28 mouse cellular contexts compared by ENCODE assay signal in the genomic region with DNA sequence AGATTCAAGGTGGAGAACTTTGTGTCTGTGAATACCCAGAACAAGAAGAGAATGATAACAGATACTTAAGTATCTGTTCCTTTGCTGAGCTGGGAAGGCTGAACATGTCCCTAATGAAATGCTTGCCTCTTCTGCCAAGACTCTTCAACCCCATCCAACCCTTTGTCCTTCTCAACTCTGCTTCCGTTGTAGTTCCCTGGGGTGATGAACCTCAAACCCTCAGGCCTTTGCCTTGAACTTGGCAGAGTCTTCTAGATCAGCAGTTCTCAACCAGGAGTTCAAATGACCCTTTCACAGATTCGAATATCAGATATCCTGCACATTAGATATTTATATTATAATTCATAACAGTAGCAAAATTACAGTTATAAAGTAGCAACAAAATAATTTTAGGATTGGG.
DNase-seq lines count a peak whose midpoint lies in the region; ATAC-seq and TF ChIP-seq lines count a peak whose summit lies in the region.
"Had no signal": no experiment of that assay in that cellular context is flagged by ENCODE, and none has a peak within 500 bp of the region (broad histone marks: within the 10 kb centered on the region; RNA-seq: fewer than 3 reads in every experiment).

No protein-coding gene starts in this region.

- H3K4me1 ChIP-seq in kidney, embryonic 15.5 days: peaks cover 14% of the 10 kb centered on the region
- H3K4me1 ChIP-seq in kidney, postnatal 0 days (replicated peaks; ENCODE audit: insufficient read depth, low read length): no peaks in the 10 kb centered on the region
- no peaks in the 10 kb centered on the region for H3K4me1 ChIP-seq in cerebellum, adult 2 months (ENCODE audit: control insufficient read depth, insufficient read depth, low read length)
- H3K4me1 ChIP-seq: forebrain, embryonic 15.5 days; heart, embryonic 13.5 days; stomach, embryonic 15.5 days had no signal

- no peak for TF ChIP-seq POLR2A in cerebellum, adult 2 months (IDR thresholded peaks at IDR 0.05; ENCODE audit: borderline replicate concordance, insufficient read depth, low read length)

- intact Hi-C loops in heart, postnatal 14 days (cut with DNase I): no loop called here

- no peak for TF ChIP-seq CTCF in kidney, postnatal 0 days (IDR thresholded peaks at IDR 0.05; ENCODE audit: low read depth)
- TF ChIP-seq CTCF in cerebellum, adult 2 months (IDR thresholded peaks at IDR 0.05; ENCODE audit: borderline replicate concordance, insufficient read depth, low read depth, low read length): no peak

- DNase-seq in heart, adult 8-10 months (ENCODE audit: low spot score): peak; percentile 17
- DNase-seq in heart, postnatal 14 days: no peak
- peak; percentile 45 for DNase-seq in kidney, adult 9 months
- peak; percentile 18 for DNase-seq in kidney, postnatal 0 days (ENCODE audit: low spot score)
- DNase-seq in kidney, postnatal 10 days: peak; percentile 37
- DNase-seq in cerebellum, adult 2 months: no peak
- no peak for DNase-seq in urinary bladder, postnatal 14 days (ENCODE audit: low spot score)
- DNase-seq: adrenal gland, postnatal 25 days; B cell, adult 2 months; cerebellum, adult 11-12 months; cerebellum, postnatal 10 days; gastrocnemius, adult 2 months; left cerebral cortex, postnatal 4 days; midbrain, embryonic 14.5 days; retina, postnatal 1 day; right cerebral cortex, postnatal 14 days had no signal

- H3K27me3 ChIP-seq in kidney, embryonic 15.5 days: no peaks in the 10 kb centered on the region
- H3K27me3 ChIP-seq in kidney, postnatal 0 days (ENCODE audit: insufficient read depth, low read length): no peaks in the 10 kb centered on the region
- no peaks in the 10 kb centered on the region; the same call in 1 of the 2 replicates for H3K27me3 ChIP-seq in cerebellum, adult 2 months (ENCODE audit: control insufficient read depth, insufficient read depth, low read length)
- H3K27me3 ChIP-seq: embryonic facial prominence, embryonic 13.5 days; forebrain, embryonic 15.5 days; neural tube, embryonic 15.5 days; stomach, embryonic 15.5 days had no signal

- no peaks in the 10 kb centered on the region for H3K36me3 ChIP-seq in kidney, embryonic 15.5 days
- no peaks in the 10 kb centered on the region for H3K36me3 ChIP-seq in kidney, postnatal 0 days (ENCODE audit: insufficient read depth, low read length)
- H3K36me3 ChIP-seq: embryonic facial prominence, embryonic 13.5 days; forebrain, embryonic 10.5 days; forebrain, embryonic 15.5 days; heart, embryonic 13.5 days; neural tube, embryonic 15.5 days; stomach, embryonic 15.5 days had no signal

- ATAC-seq in kidney, embryonic 15.5 days (replicated peaks; ENCODE audit: low FRiP score): no peak
- ATAC-seq in kidney, postnatal 0 days (replicated peaks; ENCODE audit: low FRiP score, low read depth): no peak
- ATAC-seq: forebrain, embryonic 15.5 days; intestine, postnatal 0 days had no signal

- no peaks in the 10 kb centered on the region for H3K9me3 ChIP-seq in kidney, embryonic 15.5 days (replicated peaks)
- H3K9me3 ChIP-seq in kidney, postnatal 0 days (replicated peaks; ENCODE audit: low read length): no peaks in the 10 kb centered on the region
- H3K9me3 ChIP-seq: embryonic facial prominence, embryonic 13.5 days; forebrain, embryonic 10.5 days; forebrain, embryonic 15.5 days; neural tube, embryonic 15.5 days; stomach, embryonic 15.5 days had no signal

- WGBS in kidney, embryonic 15.5 days: 82% methylated on average over 2 of the region's 2 CpGs
- 76% methylated on average over 2 of the region's 2 CpGs for WGBS in kidney, postnatal 0 days
- 55% methylated on average over 2 of the region's 2 CpGs for WGBS in cerebellum, adult 2 months

- no peak overlapping the region for H3K4me3 ChIP-seq in kidney, embryonic 15.5 days (replicated peaks)
- no peak overlapping the region for H3K4me3 ChIP-seq in kidney, postnatal 0 days (replicated peaks; ENCODE audit: low read depth, low read length)
- H3K4me3 ChIP-seq in cerebellum, adult 2 months (replicated peaks; ENCODE audit: insufficient read depth, low read depth, low read length): no peak overlapping the region
- H3K4me3 ChIP-seq: embryonic facial prominence, embryonic 13.5 days; forebrain, embryonic 10.5 days; forebrain, embryonic 15.5 days; gastrocnemius, adult 2 months; heart, embryonic 13.5 days; layer of hippocampus, adult 2 months; left cerebral cortex, adult 2 months; neural tube, embryonic 15.5 days; stomach, embryonic 15.5 days had no signal

- no peak overlapping the region for H3K4me2 ChIP-seq in kidney, embryonic 15.5 days
- H3K4me2 ChIP-seq in kidney, postnatal 0 days (ENCODE audit: low read length): no peak overlapping the region
- H3K4me2 ChIP-seq: embryonic facial prominence, embryonic 13.5 days; forebrain, embryonic 15.5 days; heart, embryonic 13.5 days; hindbrain, embryonic 14.5 days; neural tube, embryonic 15.5 days; stomach, embryonic 15.5 days had no signal

- no peak overlapping the region for H3K27ac ChIP-seq in kidney, embryonic 15.5 days
- H3K27ac ChIP-seq in kidney, postnatal 0 days: no peak overlapping the region
- no peak overlapping the region for H3K27ac ChIP-seq in cerebellum, adult 2 months (ENCODE audit: insufficient read depth, low read length)
- H3K27ac ChIP-seq: embryonic facial prominence, embryonic 13.5 days; forebrain, embryonic 10.5 days; forebrain, embryonic 15.5 days; gastrocnemius, adult 2 months; heart, embryonic 13.5 days; hindbrain, embryonic 14.5 days; layer of hippocampus, adult 2 months; left cerebral cortex, adult 2 months; liver, embryonic 14.5 days; neural tube, embryonic 15.5 days; stomach, embryonic 15.5 days had no signal

- H3K9ac ChIP-seq in kidney, embryonic 15.5 days: no peak overlapping the region
- H3K9ac ChIP-seq in kidney, postnatal 0 days (ENCODE audit: low read depth, low read length): no peak overlapping the region
- H3K9ac ChIP-seq: embryonic facial prominence, embryonic 13.5 days; forebrain, embryonic 15.5 days; heart, embryonic 13.5 days; hindbrain, embryonic 14.5 days; liver, embryonic 14.5 days; neural tube, embryonic 15.5 days; stomach, embryonic 15.5 days had no signal

Comparison
In these comparisons a context has a peak if more than half of its experiments do, and no peak if none do; other contexts are left out.
1. DNase-seq: peak in heart, adult 8-10 months (single experiment), kidney, adult 9 months (single experiment), kidney, postnatal 0 days (single experiment) and kidney, postnatal 10 days (single experiment); none in heart, postnatal 14 days (0 of 2), cerebellum, adult 2 months (0 of 2) and urinary bladder, postnatal 14 days (single experiment).